Mouse (Mus musculus): ENCODE measurements at regions not wholly inside any gene's neighbourhood (a gene's known extent, or its start where the extent isn't known, plus 50 kb on each side); places are given as distances from the start of the nearest gene placed in this dataset.

DNA sequence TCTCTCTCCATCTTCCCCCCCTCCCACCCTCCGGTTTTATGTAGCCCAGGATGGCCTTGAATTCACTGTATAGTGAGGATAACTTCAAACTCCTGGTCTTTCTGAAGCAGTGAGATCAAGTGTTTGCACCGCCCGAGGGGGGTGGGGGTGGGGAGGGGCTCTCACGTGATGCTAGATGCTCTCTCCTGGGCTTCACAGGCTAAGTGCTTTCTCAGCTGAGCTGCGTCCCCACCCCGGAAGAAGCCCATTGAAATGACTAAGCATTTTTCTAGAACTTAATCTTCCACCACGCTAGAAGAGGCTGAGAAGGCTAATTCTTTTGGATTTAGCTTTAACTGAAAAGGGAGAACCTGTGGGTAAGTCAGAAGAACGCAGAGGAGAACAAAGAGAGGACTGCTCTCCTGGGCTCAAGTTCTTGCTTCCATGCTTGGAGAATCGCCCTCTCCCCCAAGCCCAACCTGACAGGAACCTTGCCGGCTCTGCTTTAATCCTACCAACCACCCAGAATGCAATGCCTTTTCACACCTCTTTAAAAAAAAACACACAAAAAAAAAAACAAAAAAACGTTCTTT, 79.7 kb downstream of the Bbs10 start:
- H3K4me1 ChIP-seq (ENCODE audit: control insufficient read depth, insufficient read depth): no peaks in the 10 kb centered on the region
- DNase-seq (ENCODE audit: low spot score) (no peak), ATAC-seq (ENCODE audit: insufficient read depth, low read depth) (no peak)
- no peak overlapping the region for H3K9ac ChIP-seq (replicated peaks; ENCODE audit: low read depth, low read length)
- TF ChIP-seq EP300 (IDR thresholded peaks at IDR 0.05; ENCODE audit: low read depth): no peak
- no peak for TF ChIP-seq CTCF (IDR thresholded peaks at IDR 0.05; ENCODE audit: low read depth)
- H3K4me3 ChIP-seq (ENCODE audit: low read depth, low read length): no peak overlapping the region
- H3K4me2 ChIP-seq (ENCODE audit: low read depth, low read length): no peak overlapping the region
- H3K36me3 ChIP-seq (replicated peaks; ENCODE audit: control insufficient read depth, insufficient read depth, low read length): no peaks in the 10 kb centered on the region
- H3K27me3 ChIP-seq (ENCODE audit: control insufficient read depth, insufficient read depth, low read length): no peaks in the 10 kb centered on the region
- H3K27ac ChIP-seq (ENCODE audit: low read depth): no peak overlapping the region
- WGBS: 34% methylated on average over 11 of the region's 11 CpGs
- H3K9me3 ChIP-seq (replicated peaks; ENCODE audit: control insufficient read depth, low read length): no peaks in the 10 kb centered on the region

- H3K4me3 ChIP-seq (ENCODE audit: low read depth, low read length): no peak overlapping the region
- 0 out of 2 replicates have a peak, but pooled peaks have one; percentile 24 for ATAC-seq (ENCODE audit: insufficient read depth, low read depth)
- WGBS: 67% methylated on average over 15 of the region's 15 CpGs
- no peaks in the 10 kb centered on the region for H3K36me3 ChIP-seq (replicated peaks; ENCODE audit: control insufficient read depth, insufficient read depth, low read length)
- H3K9ac ChIP-seq (replicated peaks; ENCODE audit: low read depth, low read length): no peak overlapping the region
- no peaks in the 10 kb centered on the region for H3K27me3 ChIP-seq (ENCODE audit: control insufficient read depth, insufficient read depth, low read length)
- TF ChIP-seq EP300 (IDR thresholded peaks at IDR 0.05; ENCODE audit: low read depth) (no peak), CTCF (IDR thresholded peaks at IDR 0.05; ENCODE audit: low read depth) (no peak)
- DNase-seq (ENCODE audit: low spot score): peak; percentile 11
- H3K4me1 ChIP-seq (ENCODE audit: control insufficient read depth, insufficient read depth): no peaks in the 10 kb centered on the region
- H3K27ac ChIP-seq (ENCODE audit: low read depth): no peak overlapping the region
- no peaks in the 10 kb centered on the region for H3K9me3 ChIP-seq (replicated peaks; ENCODE audit: control insufficient read depth, low read length)
- H3K4me2 ChIP-seq (ENCODE audit: low read depth, low read length): peak overlapping the region; percentile 7; the same call in 1 of the 2 replicates
Measured at GRCm38 (mm10) chr10:111381689-111382088, 83.2 kb downstream of the Bbs10 start.

DNA sequence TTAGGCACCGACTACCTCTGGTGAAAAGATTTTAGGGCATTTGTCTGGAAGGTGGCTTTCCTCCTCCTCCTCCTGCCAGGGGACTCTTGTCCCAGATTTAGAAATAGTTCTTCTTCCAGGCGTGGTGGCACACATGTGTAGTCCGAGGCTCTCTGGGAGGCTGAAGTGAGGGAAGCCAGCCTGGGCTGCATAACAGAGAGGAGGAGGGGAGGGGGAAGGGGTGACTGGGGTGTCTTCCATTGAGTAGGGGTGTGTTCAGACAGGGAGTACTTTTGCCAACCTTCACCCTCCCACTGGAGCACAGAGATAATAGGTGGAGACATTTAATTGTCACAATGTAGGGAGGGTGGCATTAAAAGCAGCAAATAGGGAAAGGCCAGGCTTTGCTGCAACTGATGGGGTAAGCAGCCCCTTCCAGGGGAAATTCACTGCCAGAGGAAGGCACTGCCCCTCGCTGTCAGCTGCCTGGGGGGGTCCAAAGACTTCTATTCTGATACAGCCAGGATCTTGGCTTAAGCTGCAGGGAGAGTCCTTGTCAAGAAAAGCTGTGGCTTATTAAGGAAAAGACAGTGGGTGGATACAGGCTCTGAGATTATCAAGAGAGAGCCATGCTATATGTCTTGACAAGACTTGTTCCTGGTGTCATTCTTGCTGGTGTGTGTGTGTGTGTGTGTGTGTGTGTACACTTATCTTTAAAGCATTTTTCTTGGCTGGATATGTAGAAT, 83.9 kb downstream of the Bbs10 start:
- no peaks in the 10 kb centered on the region for H3K36me3 ChIP-seq (replicated peaks; ENCODE audit: control insufficient read depth, insufficient read depth, low read length)
- H3K4me2 ChIP-seq (ENCODE audit: low read depth, low read length): peak overlapping the region; percentile 7; the same call in 1 of the 2 replicates

DNA sequence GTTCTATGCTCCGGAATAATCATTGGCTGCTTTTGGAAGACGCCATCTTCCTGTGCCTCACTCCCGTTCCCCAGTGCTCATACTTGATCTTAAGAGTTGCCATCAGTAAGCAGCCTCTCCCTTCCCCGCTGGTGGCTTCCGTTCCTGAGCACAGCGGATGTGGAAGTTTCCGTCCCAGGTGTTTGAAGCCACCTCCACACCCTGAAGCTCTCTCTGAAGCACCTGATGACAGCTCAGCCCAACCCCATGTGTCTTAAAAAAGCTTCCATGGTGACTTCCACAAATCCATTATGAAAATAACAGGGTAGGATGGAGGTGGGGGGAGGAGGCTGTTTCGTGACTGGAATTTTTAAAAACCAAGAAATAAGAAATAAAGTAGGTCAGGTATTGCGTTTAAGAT, 87.1 kb downstream of the Bbs10 start:
- H3K27ac ChIP-seq (ENCODE audit: low read depth): no peak overlapping the region
- no peak for ATAC-seq (ENCODE audit: insufficient read depth, low read depth)
- WGBS: 67% methylated on average over 9 of the region's 9 CpGs
- no peaks in the 10 kb centered on the region for H3K36me3 ChIP-seq (replicated peaks; ENCODE audit: control insufficient read depth, insufficient read depth, low read length)
- H3K4me1 ChIP-seq (ENCODE audit: control insufficient read depth, insufficient read depth): peaks cover 13% of the 10 kb centered on the region
- H3K4me3 ChIP-seq (ENCODE audit: low read depth, low read length): no peak overlapping the region
- no peak for DNase-seq (ENCODE audit: low spot score)
- TF ChIP-seq EP300 (IDR thresholded peaks at IDR 0.05; ENCODE audit: low read depth): no peak
- TF ChIP-seq CTCF (IDR thresholded peaks at IDR 0.05; ENCODE audit: low read depth): no peak
- H3K27me3 ChIP-seq (ENCODE audit: control insufficient read depth, insufficient read depth, low read length): no peaks in the 10 kb centered on the region
- no peak overlapping the region for H3K4me2 ChIP-seq (ENCODE audit: low read depth, low read length)
- no peaks in the 10 kb centered on the region for H3K9me3 ChIP-seq (replicated peaks; ENCODE audit: control insufficient read depth, low read length)
- H3K9ac ChIP-seq (replicated peaks; ENCODE audit: low read depth, low read length): no peak overlapping the region

More for the DNA sequence above, 83.9 kb downstream of the Bbs10 start:
- Histone ChIP-seq H3K27me3 (ENCODE audit: control insufficient read depth, insufficient read depth, low read length) (no peaks in the 10 kb centered on the region), H3K9ac (replicated peaks; ENCODE audit: low read depth, low read length) (no peak overlapping the region), H3K9me3 (replicated peaks; ENCODE audit: control insufficient read depth, low read length) (no peaks in the 10 kb centered on the region), H3K27ac (ENCODE audit: low read depth) (no peak overlapping the region), H3K4me3 (ENCODE audit: low read depth, low read length) (no peak overlapping the region), H3K4me1 (ENCODE audit: control insufficient read depth, insufficient read depth) (no peaks in the 10 kb centered on the region)
- no peak for DNase-seq (ENCODE audit: low spot score)
- no peak for ATAC-seq (ENCODE audit: insufficient read depth, low read depth)
- TF ChIP-seq CTCF (IDR thresholded peaks at IDR 0.05; ENCODE audit: low read depth) (no peak), EP300 (IDR thresholded peaks at IDR 0.05; ENCODE audit: low read depth) (no peak)
- WGBS: 38% methylated on average over 4 of the region's 4 CpGs

DNA sequence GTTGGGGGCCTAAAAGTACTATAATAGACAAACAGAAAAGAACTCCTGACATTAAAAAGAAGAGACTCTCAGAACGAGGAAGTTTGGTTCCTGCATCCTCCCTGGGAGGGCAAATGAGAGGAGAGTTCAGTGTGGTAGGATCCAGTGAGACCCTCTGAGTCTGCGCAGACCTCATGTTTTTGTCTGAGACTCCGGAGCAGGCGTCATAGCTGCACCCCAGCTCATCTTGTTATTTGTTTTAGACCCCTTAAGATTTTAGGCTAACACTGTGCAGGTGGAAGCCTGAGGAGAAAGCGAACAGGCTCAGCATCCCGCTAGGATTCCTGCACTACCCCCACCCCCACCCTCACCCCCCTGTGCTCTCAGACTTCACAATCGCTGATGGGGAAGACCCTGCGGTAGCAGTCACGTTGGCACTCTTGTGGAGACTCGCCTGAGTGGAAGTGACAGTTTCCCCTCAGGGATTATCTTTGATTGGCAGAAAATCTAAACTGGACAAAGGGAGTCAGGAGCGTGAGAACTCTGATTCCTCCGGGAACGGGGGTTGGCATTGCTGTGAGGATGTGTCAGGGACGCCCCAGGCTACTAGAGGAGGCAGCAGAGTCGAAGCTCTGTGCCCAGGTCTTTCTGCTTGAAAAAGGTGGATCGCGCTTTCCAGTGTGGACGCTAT, 85.0 kb upstream of the Nap1l1 start:
- Histone ChIP-seq H3K4me2 (ENCODE audit: low read depth, low read length) (no peak overlapping the region), H3K9me3 (replicated peaks; ENCODE audit: control insufficient read depth, low read length) (no peaks in the 10 kb centered on the region), H3K9ac (replicated peaks; ENCODE audit: low read depth, low read length) (no peak overlapping the region), H3K4me3 (ENCODE audit: low read depth, low read length) (no peak overlapping the region), H3K27me3 (ENCODE audit: control insufficient read depth, insufficient read depth, low read length) (no peaks in the 10 kb centered on the region), H3K4me1 (ENCODE audit: control insufficient read depth, insufficient read depth) (peaks cover 17% of the 10 kb centered on the region), H3K36me3 (replicated peaks; ENCODE audit: control insufficient read depth, insufficient read depth, low read length) (no peaks in the 10 kb centered on the region), H3K27ac (ENCODE audit: low read depth) (no peak overlapping the region)
- DNase-seq (ENCODE audit: low spot score): no peak
- no peak for TF ChIP-seq CTCF (IDR thresholded peaks at IDR 0.05; ENCODE audit: low read depth)
- no peak for TF ChIP-seq EP300 (IDR thresholded peaks at IDR 0.05; ENCODE audit: low read depth)
- 56% methylated on average over 18 of the region's 18 CpGs for WGBS
- ATAC-seq (ENCODE audit: insufficient read depth, low read depth): no peak

Data from heart, postnatal 0 days (tissue).